Mouse (Mus musculus) spleen, adult 2 months (tissue): ENCODE measurements around the gene Guca1a. TPM values are rescaled to one million over a fixed set of nuclear protein-coding genes. Genes with fewer than 3 reads are reported as not detected.

Source experiments
- DNase-seq, 2 experiments: peaks; one replicate each; pipeline versions ENCODE4 v3.0.0 to v3.0.0-alpha.2; 2012 to 2021; ENCODE audit warnings: low spot score in 2 of 2, low read depth in 1 of 2
- H3K27ac ChIP-seq: fragments of 200-500 bp; 2 replicates; pipeline ENCODE4 v1.5.1; 2012; ENCODE audit warnings: low read length, inconsistent platforms; ENCODE audit not compliant: insufficient read depth
- H3K27me3 ChIP-seq: fragments of 200-500 bp; 2 replicates; pipeline ENCODE4 v1.6.1; 2012; ENCODE audit warnings: mild to moderate bottlenecking, moderate library complexity, low read length, inconsistent platforms; ENCODE audit not compliant: control insufficient read depth, insufficient read depth
- H3K36me3 ChIP-seq: fragments of 200-500 bp; 2 replicates; pipeline ENCODE4 v1.6.1; 2012; ENCODE audit warnings: mild to moderate bottlenecking, low read length, inconsistent platforms; ENCODE audit not compliant: control insufficient read depth, insufficient read depth
- H3K4me1 ChIP-seq: fragments of 200-500 bp; 2 replicates; pipeline ENCODE4 v1.6.1; 2011; ENCODE audit warnings: inconsistent platforms; ENCODE audit not compliant: control insufficient read depth, insufficient read depth, insufficient read length
- H3K4me3 ChIP-seq: fragments of 200-500 bp; 2 replicates; pipeline ENCODE4 v1.5.1; 2011; ENCODE audit warnings: mild to moderate bottlenecking, inconsistent platforms; ENCODE audit not compliant: insufficient read depth, insufficient read length; ENCODE audit errors: extremely low read depth
- CTCF ChIP-seq: fragments of 200-500 bp; IDR thresholded peaks from 2 replicates; pipeline ENCODE4 v1.5.1; 2011; ENCODE audit warnings: mild to moderate bottlenecking, inconsistent platforms; ENCODE audit not compliant: insufficient read depth, insufficient read length, insufficient replicate concordance; ENCODE audit errors: extremely low read depth
- POLR2A ChIP-seq: fragments of 200-500 bp; IDR thresholded peaks from 2 replicates; pipeline ENCODE4 v1.6.1; 2011; ENCODE audit warnings: low read depth, low read length, inconsistent platforms
- WGBS: fragments of 180-500 bp; shearing (Covaris S2); methylation state at CpG from one replicate; pipeline ENCODE4 v1.1.7; 2018; 5-methylcytosine and 5-hydroxymethylcytosine counted together
- polyA plus RNA-seq: library from polyadenylated mRNA; depleted of rRNA; stranded (reverse); fragments of >200 nt; gene quantifications from 2 replicates; pipeline ENCODE4 v1.2.3, GENCODE M21; 2012

Guca1a gene
- polyA plus RNA-seq, 1 experiment = 1.9 TPM

- Histone ChIP-seq H3K4me3 (no peak overlapping the region), H3K36me3 (no peaks in the 10 kb centered on the region), H3K27ac (no peak overlapping the region), H3K4me1 (no peaks in the 10 kb centered on the region), H3K27me3 (no peaks in the 10 kb centered on the region)
- 89% methylated on average over 3 of the region's 3 CpGs for WGBS
- TF ChIP-seq POLR2A (no peak), CTCF (no peak)
- DNase-seq = no peak
Measured at GRCm38 (mm10) chr17:47442271-47442670, 41.9 kb upstream of the Guca1a start.

GRCm38 (mm10) chr17:47441296-47442051, 41.1 kb upstream of the Guca1a start:
- H3K27me3 ChIP-seq = peaks cover 2% of the 10 kb centered on the region
- WGBS = 81% methylated on average over 19 of the region's 19 CpGs
- H3K4me1 ChIP-seq = peaks cover 3% of the 10 kb centered on the region; the same call in 1 of the 2 replicates
- no peak overlapping the region for H3K4me3 ChIP-seq
- DNase-seq = no peak
- no peaks in the 10 kb centered on the region for H3K36me3 ChIP-seq
- no peak overlapping the region for H3K27ac ChIP-seq
- TF ChIP-seq POLR2A (no peak), CTCF (no peak)

DNA sequence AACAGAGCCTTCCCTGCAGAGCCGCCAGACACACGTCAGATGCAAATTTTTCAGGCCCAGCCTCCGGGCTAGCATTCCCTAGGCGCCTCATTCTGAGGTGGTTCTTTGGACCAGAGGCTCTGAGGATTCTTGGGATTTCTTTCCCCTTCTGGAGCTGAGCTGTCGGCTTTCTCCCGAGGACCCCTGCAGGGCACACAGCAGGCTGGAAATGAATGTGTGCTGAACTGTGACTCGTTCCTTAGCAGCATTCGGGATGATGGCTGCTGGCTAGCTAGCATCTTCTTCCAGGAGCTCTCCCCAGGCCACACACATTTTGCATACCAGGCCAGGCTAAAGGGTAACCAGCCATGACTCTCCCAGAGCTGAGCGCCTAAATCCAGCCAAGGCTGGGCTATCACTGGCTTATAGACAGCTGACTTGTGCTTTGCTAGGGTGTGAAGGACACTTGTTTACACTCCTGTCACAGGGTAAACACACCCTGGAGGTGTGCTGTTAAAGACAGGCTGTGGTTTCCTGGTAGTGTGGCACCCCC, 40.0 kb upstream of the Guca1a start:
- no peak for DNase-seq
- WGBS = 85% methylated on average over 9 of the region's 9 CpGs
- Histone ChIP-seq H3K27me3 (peaks cover 6% of the 10 kb centered on the region), H3K4me1 (peaks cover 5% of the 10 kb centered on the region; the same call in 1 of the 2 replicates), H3K27ac (no peak overlapping the region), H3K4me3 (no peak overlapping the region), H3K36me3 (no peaks in the 10 kb centered on the region)
- no peak for TF ChIP-seq CTCF
- TF ChIP-seq POLR2A = no peak

- no peak for DNase-seq
- no peak overlapping the region for H3K27ac ChIP-seq
- 27% methylated on average over 9 of the region's 9 CpGs for WGBS
- H3K27me3 ChIP-seq = peaks cover 6% of the 10 kb centered on the region
- H3K4me3 ChIP-seq = no peak overlapping the region
- H3K4me1 ChIP-seq = peaks cover 5% of the 10 kb centered on the region; the same call in 1 of the 2 replicates
- H3K36me3 ChIP-seq = no peaks in the 10 kb centered on the region
- TF ChIP-seq POLR2A (no peak), CTCF (no peak)
Measured at GRCm38 (mm10) chr17:47439396-47440028, 39.1 kb upstream of the Guca1a start.

GRCm38 (mm10) chr17:47438611-47439010, 38.2 kb upstream of the Guca1a start:
- Histone ChIP-seq H3K27ac (no peak overlapping the region), H3K4me1 (peaks cover 5% of the 10 kb centered on the region; the same call in 1 of the 2 replicates), H3K27me3 (peaks cover 6% of the 10 kb centered on the region), H3K36me3 (no peaks in the 10 kb centered on the region), H3K4me3 (no peak overlapping the region)
- no peak for DNase-seq
- WGBS = 84% methylated on average over 6 of the region's 6 CpGs
- TF ChIP-seq CTCF (no peak), POLR2A (no peak)

DNA sequence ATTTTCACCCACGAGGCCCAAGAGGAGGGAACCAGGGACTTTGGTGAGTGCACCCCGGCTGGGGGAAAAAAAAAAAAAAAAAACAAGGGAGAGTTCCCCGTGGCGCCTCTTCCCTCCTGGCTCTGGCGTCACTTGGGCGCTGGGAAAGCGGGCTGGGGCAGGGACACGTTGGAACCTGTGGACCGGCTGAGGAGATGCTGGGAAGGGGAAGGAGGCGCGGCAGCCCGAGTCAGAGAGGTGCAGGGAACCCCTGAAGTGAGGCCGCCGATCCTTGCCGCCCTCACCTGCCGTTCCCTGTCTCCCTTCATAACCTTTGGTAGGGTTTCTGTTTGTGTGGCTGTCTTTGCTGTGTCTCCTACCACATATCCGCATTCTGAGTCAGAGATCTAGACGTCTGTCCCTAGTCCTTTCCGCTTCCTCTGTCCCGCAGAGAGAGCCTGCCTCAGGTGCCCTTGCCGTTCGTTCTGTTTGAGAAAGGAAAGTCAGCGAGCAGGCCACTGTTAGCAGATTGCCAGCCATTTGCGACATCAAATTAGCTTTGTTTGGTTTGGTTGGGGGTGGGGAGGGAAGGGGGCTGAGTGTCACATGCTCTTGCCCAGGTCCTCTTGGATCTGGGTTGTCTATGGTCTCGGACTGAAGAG, 36.6 kb upstream of the Guca1a start, which contains the start of gene 1700001C19Rik:
Gene 1700001C19Rik, minus strand, starts transcription at position 470 of the 641 bp plus-strand sequence.
- Histone ChIP-seq H3K27ac (no peak within 1 kb of the TSS), H3K27me3 (peaks cover 6% of the 10 kb centered on the region), H3K4me3 (peak within 1 kb of the TSS; percentile 21; the same call in 1 of the 2 replicates), H3K4me1 (peaks cover 5% of the 10 kb centered on the region; the same call in 1 of the 2 replicates), H3K36me3 (no peaks in the 10 kb centered on the region)
- DNase-seq = no peak
- no peak for TF ChIP-seq POLR2A
- WGBS = 13% methylated on average over 25 of the region's 25 CpGs
